Mouse (Mus musculus): ENCODE data around the gene Magea4. TPM values are rescaled to one million over a fixed set of nuclear protein-coding genes. Genes with fewer than 3 reads are reported as not detected.

The Magea4 gene
- not detected in 2 replicates for polyA plus RNA-seq (2015; fragmentation: Nextera tagmentation; extraction: Ambion mirVana)

DNA sequence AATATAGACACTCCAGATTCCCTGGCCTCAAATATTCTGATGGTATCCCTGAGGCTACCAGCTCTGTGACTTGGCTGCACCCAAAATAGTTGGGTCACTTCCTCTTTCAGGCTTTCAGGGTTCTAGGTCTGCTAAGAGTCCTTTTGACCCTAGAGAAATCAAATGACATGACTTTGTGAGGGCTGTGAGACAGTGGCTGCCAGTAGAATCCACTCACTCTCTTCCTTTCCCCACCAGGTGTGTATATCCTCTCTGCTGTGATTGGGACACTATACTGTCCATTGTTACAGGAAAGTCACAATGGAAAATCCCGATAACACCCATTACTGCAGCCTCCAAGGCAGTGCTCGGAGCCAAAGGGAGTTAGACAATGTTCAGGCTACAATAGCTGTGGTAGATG, at the start of gene Magea4:
TSS of gene Magea4 (plus strand) at position 301 of the 400 bp plus-strand sequence.
- DNase-seq (ENCODE audit: low spot score) = no peak

DNA sequence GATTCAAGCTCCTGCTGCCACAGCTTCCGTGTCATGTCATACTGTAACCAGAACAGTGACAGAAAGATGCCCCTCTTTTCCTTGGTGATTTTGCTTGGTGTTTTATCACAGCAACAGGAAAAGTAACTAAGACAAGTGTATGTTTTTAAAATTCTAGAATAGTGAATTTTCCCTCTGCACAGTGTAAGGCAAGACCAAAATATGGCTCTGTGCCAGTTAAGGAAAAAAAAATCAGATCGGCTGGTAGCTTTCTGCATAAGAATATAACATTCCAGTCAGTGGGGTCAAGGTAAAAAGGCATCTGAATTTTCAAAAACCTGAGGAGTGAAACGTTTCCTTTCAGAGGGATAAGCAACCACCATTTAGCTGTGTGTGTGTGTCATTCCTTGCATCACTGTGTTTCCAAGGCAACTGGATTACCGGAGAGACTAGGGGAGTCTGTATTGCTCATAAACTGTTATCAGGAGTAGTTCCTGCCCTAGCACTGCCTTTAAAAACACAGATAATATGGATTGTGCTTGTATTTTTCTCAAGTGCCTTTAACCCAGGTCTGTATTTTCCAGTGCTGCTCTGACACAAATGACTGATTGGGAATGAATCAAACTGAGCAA, 18.8 kb upstream of the Magea4 start:
- no peak for DNase-seq (ENCODE audit: low spot score)

DNA sequence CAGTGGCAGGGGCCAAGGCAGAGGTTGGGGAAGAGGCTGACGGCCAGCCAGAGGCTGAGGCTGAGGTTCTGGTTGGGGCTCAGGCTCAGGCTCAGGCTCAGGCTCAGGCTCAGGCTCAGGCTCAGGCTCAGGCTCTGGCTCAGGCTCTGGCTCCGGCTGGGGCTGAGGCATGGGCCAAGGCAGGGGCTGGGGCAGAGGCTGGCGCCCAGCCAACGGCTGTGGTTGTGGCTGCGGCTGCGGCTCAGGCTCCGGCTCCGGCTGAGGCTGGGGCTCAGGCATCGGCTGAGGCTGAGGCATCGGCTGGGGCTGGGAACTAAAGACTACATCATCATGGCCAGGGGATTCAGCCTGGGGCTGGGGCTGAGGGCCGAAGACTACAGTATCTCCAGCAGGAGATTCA, 48.8 kb downstream of the Magea4 start:
- no peak for DNase-seq (ENCODE audit: low spot score)

MicroRNAs within 50 kb of the gene (microRNA counts, 519-probe panel; counts per million panel counts)
- 473 counts per million, percentile 71 among the panel's probes with 10 or more counts for microRNA mmu-miR-224
- 473 counts per million, percentile 71 among the panel's probes with 10 or more counts for microRNA mmu-miR-452

Small RNA genes lying within 50 kb of the gene (microRNA-seq; reads per million reads assigned to microRNA genes)
- gene Mir224 (ENCODE audit: borderline number of aligned reads) = 283 reads per million, percentile 58 among the genes with 10 or more reads in this experiment
- gene Mir452 (ENCODE audit: borderline number of aligned reads) = 27.1 reads per million, percentile 31 among the genes with 10 or more reads in this experiment

Other genes starting within 250 kb of the Magea4 start
- not detected in 2 replicates for gene Fate1, start 249.0 kb upstream of the Magea4 start, polyA plus RNA-seq (2015; fragmentation: Nextera tagmentation; extraction: Ambion mirVana)
- 0.17 and 0.27 TPM in 2 replicates for gene Cnga2, start 230.2 kb upstream of the Magea4 start, polyA plus RNA-seq (2015; fragmentation: Nextera tagmentation; extraction: Ambion mirVana)
- gene Gabre, start 52.8 kb downstream of the Magea4 start, polyA plus RNA-seq (2015; fragmentation: Nextera tagmentation; extraction: Ambion mirVana) = 0.23 and 0.65 TPM in 2 replicates
- gene Magea10, start 164.8 kb downstream of the Magea4 start, polyA plus RNA-seq (2015; fragmentation: Nextera tagmentation; extraction: Ambion mirVana) = not detected in 2 replicates

Measured in thymus, postnatal 0 days (tissue).